In genomic region chr7:127008239-127009019, GRCm38 (mm10) we compare ENCODE assay signal across 8 mouse cellular contexts. TPM values are rescaled to one million over a fixed set of nuclear protein-coding genes. Genes with fewer than 3 reads are reported as not detected.
DNase-seq lines count a peak whose midpoint lies in the region; ATAC-seq lines count a peak whose summit lies in the region.

No protein-coding gene starts in this region.

- peak; percentile 82 for DNase-seq in 3T3-L1 (ENCODE audit: low read depth, low spot score)
- peak; percentile 73 to 90 for DNase-seq in adrenal gland, adult (ENCODE audit: inconsistent age in 2 of 2, low spot score in 1 of 2)
- DNase-seq in embryonic facial prominence, embryonic 10.5 days (ENCODE audit: low spot score), result no peak
- DNase-seq in heart, adult 18-20 months, result peak; percentile 85 to 93
- peak; percentile 38 for DNase-seq in kidney, adult 18-20 months
- peak; percentile 81 to 84 for DNase-seq in urinary bladder, postnatal 4 days (ENCODE audit: low spot score in 2 of 2)

- ATAC-seq in limb, embryonic 12.5 days (ENCODE audit: insufficient number of reproducible peaks, insufficient read depth, low FRiP score, low TSS enrichment, low read depth), result no peak
- no peak for ATAC-seq in midbrain, embryonic 15.5 days (replicated peaks)

- no peaks in the 10 kb centered on the region for H3K9me3 ChIP-seq in embryonic facial prominence, embryonic 10.5 days
- no peaks in the 10 kb centered on the region for H3K9me3 ChIP-seq in limb, embryonic 12.5 days
- no peaks in the 10 kb centered on the region for H3K9me3 ChIP-seq in midbrain, embryonic 15.5 days

- H3K4me3 ChIP-seq in embryonic facial prominence, embryonic 10.5 days, result no peak overlapping the region
- no peak overlapping the region for H3K4me3 ChIP-seq in limb, embryonic 12.5 days (replicated peaks)
- no peak overlapping the region for H3K4me3 ChIP-seq in midbrain, embryonic 15.5 days

- H3K27me3 ChIP-seq in embryonic facial prominence, embryonic 10.5 days (replicated peaks; ENCODE audit: low read depth, poor library complexity, severe bottlenecking), result no peaks in the 10 kb centered on the region
- H3K27me3 ChIP-seq in limb, embryonic 12.5 days, result no peaks in the 10 kb centered on the region
- no peaks in the 10 kb centered on the region for H3K27me3 ChIP-seq in midbrain, embryonic 15.5 days (replicated peaks)

- no peak overlapping the region for H3K4me2 ChIP-seq in limb, embryonic 12.5 days
- H3K4me2 ChIP-seq in midbrain, embryonic 15.5 days, result no peak overlapping the region

- peak overlapping the region; percentile 40; the same call in 1 of the 2 replicates for H3K9ac ChIP-seq in limb, embryonic 12.5 days (replicated peaks)
- H3K9ac ChIP-seq in midbrain, embryonic 15.5 days, result no peak overlapping the region

- H3K4me1 ChIP-seq in embryonic facial prominence, embryonic 10.5 days, result 0 out of 2 replicates have a peak, but pooled peaks cover 4% of the 10 kb centered on the region
- H3K4me1 ChIP-seq in limb, embryonic 12.5 days (replicated peaks), result no peaks in the 10 kb centered on the region; the same call in 1 of the 2 replicates
- peaks cover 2% of the 10 kb centered on the region; the same call in 1 of the 2 replicates for H3K4me1 ChIP-seq in midbrain, embryonic 15.5 days

- peak overlapping the region; percentile 64 for H3K27ac ChIP-seq in embryonic facial prominence, embryonic 10.5 days (replicated peaks)
- H3K27ac ChIP-seq in limb, embryonic 12.5 days, result peak overlapping the region; percentile 25
- peak overlapping the region; percentile 40; the same call in 1 of the 2 replicates for H3K27ac ChIP-seq in midbrain, embryonic 15.5 days

- 73% methylated on average over 9 of the region's 9 CpGs for WGBS in embryonic facial prominence, embryonic 10.5 days
- 65% methylated on average over 9 of the region's 9 CpGs for WGBS in limb, embryonic 12.5 days
- WGBS in midbrain, embryonic 15.5 days, result 67% methylated on average over 9 of the region's 9 CpGs

- H3K36me3 ChIP-seq in embryonic facial prominence, embryonic 10.5 days (replicated peaks), result peaks cover 25% of the 10 kb centered on the region
- H3K36me3 ChIP-seq in limb, embryonic 12.5 days, result peaks cover 12% of the 10 kb centered on the region
- H3K36me3 ChIP-seq in midbrain, embryonic 15.5 days (replicated peaks), result 0 out of 2 replicates have a peak, but pooled peaks cover 6% of the 10 kb centered on the region

RNA-seq across cellular contexts. Expression of gene Mvp, which starts 6.0 kb away (rescaled TPM):
- polyA plus RNA-seq in embryonic facial prominence, embryonic 10.5 days (2016; fragmentation: Nextera tagmentation; extraction: Ambion mirVana), result 4.1 TPM in 2 replicates
- 10 to 100 TPM; 59.9 to 68.7 TPM for total RNA-seq in heart, adult 18-20 months (2021)
- polyA plus RNA-seq in limb, embryonic 12.5 days (2016; fragmentation: Nextera tagmentation; extraction: Ambion mirVana), result 4.1 and 4.6 TPM in 2 replicates
- polyA plus RNA-seq in midbrain, embryonic 15.5 days (2015; fragmentation: Nextera tagmentation; extraction: Ambion mirVana), result 4.0 and 4.5 TPM in 2 replicates

RNA-seq across cellular contexts. Expression of gene Pagr1b, which starts 7.9 kb away (rescaled TPM):
- polyA plus RNA-seq in embryonic facial prominence, embryonic 10.5 days (2016; fragmentation: Nextera tagmentation; extraction: Ambion mirVana), result 0.78 TPM in 1 of 2 replicates, not detected in the other
- not detected for total RNA-seq in heart, adult 18-20 months (2021)
- polyA plus RNA-seq in limb, embryonic 12.5 days (2016; fragmentation: Nextera tagmentation; extraction: Ambion mirVana), result 0.42 and 0.59 TPM in 2 replicates
- polyA plus RNA-seq in midbrain, embryonic 15.5 days (2015; fragmentation: Nextera tagmentation; extraction: Ambion mirVana), result 1.0 TPM in 1 of 2 replicates, not detected in the other

RNA-seq across cellular contexts. Expression of gene Pagr1a, which starts 8.7 kb away (rescaled TPM):
- polyA plus RNA-seq in embryonic facial prominence, embryonic 10.5 days (2016; fragmentation: Nextera tagmentation; extraction: Ambion mirVana), result 41.1 and 107 TPM in 2 replicates
- 10 to 100 TPM in 1 of 2 experiments, 1 to 10 TPM in 1; 8.3 to 10.7 TPM for total RNA-seq in heart, adult 18-20 months (2021)
- polyA plus RNA-seq in limb, embryonic 12.5 days (2016; fragmentation: Nextera tagmentation; extraction: Ambion mirVana), result 33.0 and 34.4 TPM in 2 replicates
- polyA plus RNA-seq in midbrain, embryonic 15.5 days (2015; fragmentation: Nextera tagmentation; extraction: Ambion mirVana), result 46.9 and 73.4 TPM in 2 replicates

RNA-seq across cellular contexts. Expression of gene Gm42742, which starts 12.5 kb away (rescaled TPM):
- polyA plus RNA-seq in embryonic facial prominence, embryonic 10.5 days (2016; fragmentation: Nextera tagmentation; extraction: Ambion mirVana), result 37.7 and 92.9 TPM in 2 replicates
- total RNA-seq in heart, adult 18-20 months (2021), result 10 to 100 TPM; 24.6 to 27.3 TPM
- polyA plus RNA-seq in limb, embryonic 12.5 days (2016; fragmentation: Nextera tagmentation; extraction: Ambion mirVana), result 73.7 and 81.2 TPM in 2 replicates
- 44.9 and 52.6 TPM in 2 replicates for polyA plus RNA-seq in midbrain, embryonic 15.5 days (2015; fragmentation: Nextera tagmentation; extraction: Ambion mirVana)

RNA-seq across cellular contexts. Expression of gene Prrt2, which starts 12.6 kb away (rescaled TPM):
- polyA plus RNA-seq in embryonic facial prominence, embryonic 10.5 days (2016; fragmentation: Nextera tagmentation; extraction: Ambion mirVana), result 2.7 and 3.4 TPM in 2 replicates
- under 1 TPM in 1 of 2 experiments, not detected in 1; 0.80 TPM for total RNA-seq in heart, adult 18-20 months (2021)
- 3.1 and 6.4 TPM in 2 replicates for polyA plus RNA-seq in limb, embryonic 12.5 days (2016; fragmentation: Nextera tagmentation; extraction: Ambion mirVana)
- polyA plus RNA-seq in midbrain, embryonic 15.5 days (2015; fragmentation: Nextera tagmentation; extraction: Ambion mirVana), result 40.7 and 42.3 TPM in 2 replicates
